In the genomic region with DNA sequence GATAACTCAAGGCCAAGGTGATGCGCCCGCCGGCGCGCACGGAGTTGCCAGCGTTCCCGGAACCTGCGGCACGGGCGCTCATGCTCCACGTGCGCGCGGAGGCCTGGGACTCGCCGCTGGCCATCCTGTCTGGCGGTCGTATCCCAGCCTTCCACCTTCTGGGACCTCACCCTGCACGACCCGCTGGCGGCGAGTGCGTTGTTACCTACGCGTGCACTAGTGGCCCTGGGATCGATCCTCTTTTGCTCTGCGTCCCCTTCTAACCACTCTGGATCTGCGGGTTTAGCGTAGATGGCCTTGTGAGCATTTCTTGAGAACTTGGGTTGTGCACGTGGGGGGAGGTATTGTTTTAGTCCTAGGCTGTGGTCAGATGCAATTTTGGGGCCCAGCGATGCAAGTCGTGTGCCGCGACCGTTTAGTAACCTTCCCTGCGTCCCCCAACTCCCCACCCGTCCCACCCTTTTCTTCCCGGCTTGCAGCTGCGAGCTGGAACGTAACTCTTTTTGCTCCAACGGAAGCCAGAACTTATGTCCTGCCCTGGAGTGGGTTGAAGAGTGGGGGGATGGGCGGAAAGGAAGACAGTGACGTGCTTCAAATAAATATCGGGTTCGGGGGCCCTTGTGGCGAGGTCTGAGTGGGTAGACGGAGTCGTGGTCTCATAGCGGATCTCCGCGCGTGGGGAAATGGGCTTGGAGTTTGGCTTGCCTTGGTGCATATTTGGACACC, we compare ENCODE assay signal across 8 mouse cellular contexts. TPM values are rescaled to one million over a fixed set of nuclear protein-coding genes. Genes with fewer than 3 reads are reported as not detected.
DNase-seq lines count a peak whose midpoint lies in the region; ATAC-seq and TF ChIP-seq lines count a peak whose summit lies in the region.

No protein-coding gene starts in this region.

- WGBS in embryonic facial prominence, embryonic 11.5 days = under 1% methylated on average over 52 of the region's 53 CpGs
- under 1% methylated on average over 53 of the region's 53 CpGs for WGBS in liver, adult 2 months

- TF ChIP-seq CTCF in liver, adult 2 months (IDR thresholded peaks at IDR 0.05; ENCODE audit: low read depth, low read length) = no peak

- peak overlapping the region; percentile 91 for H3K9ac ChIP-seq in embryonic facial prominence, embryonic 11.5 days (replicated peaks; ENCODE audit: low read length)
- peak overlapping the region; percentile 67 for H3K9ac ChIP-seq in liver, adult 2 months (ENCODE audit: low read depth, low read length)

- no peaks in the 10 kb centered on the region for H3K79me2 ChIP-seq in liver, adult 2 months (ENCODE audit: control insufficient read depth, insufficient read depth, low read length)

- no peaks in the 10 kb centered on the region for H3K27me3 ChIP-seq in embryonic facial prominence, embryonic 11.5 days (ENCODE audit: control insufficient read depth, insufficient read depth, low read length)
- H3K27me3 ChIP-seq in liver, adult 2 months (ENCODE audit: control insufficient read depth, insufficient read depth, low read length) = no peaks in the 10 kb centered on the region

- no peak for TF ChIP-seq POLR2A in liver, adult 2 months (IDR thresholded peaks at IDR 0.05; ENCODE audit: extremely low read depth, insufficient read depth, low read length)

- intact Hi-C loops in heart, postnatal 25 days (cut with DNase I) = loop anchor here (10.0 kb wide), 1 partner anchor 182 kb away; no protein-coding TSS in a partner anchor

- H3K36me3 ChIP-seq in embryonic facial prominence, embryonic 11.5 days (replicated peaks; ENCODE audit: control insufficient read depth, insufficient read depth, low read depth, low read length) = no peaks in the 10 kb centered on the region; the same call in 1 of the 2 replicates
- H3K36me3 ChIP-seq in liver, adult 2 months (ENCODE audit: control insufficient read depth, insufficient read depth, low read length) = no peaks in the 10 kb centered on the region

- H3K4me1 ChIP-seq in embryonic facial prominence, embryonic 11.5 days (ENCODE audit: control insufficient read depth, insufficient read depth, low read length) = no peaks in the 10 kb centered on the region
- peaks cover 5% of the 10 kb centered on the region for H3K4me1 ChIP-seq in liver, adult 2 months (ENCODE audit: control insufficient read depth, insufficient read depth, low read length)

- H3K9me3 ChIP-seq in embryonic facial prominence, embryonic 11.5 days (replicated peaks; ENCODE audit: control insufficient read depth, low read length) = no peaks in the 10 kb centered on the region

- DNase-seq in cerebellum, adult 9-10 months = no peak
- DNase-seq in R1 (ENCODE audit: low read depth, low spot score) = peak; percentile 80
- peak; percentile 73 for DNase-seq in embryonic facial prominence, embryonic 11.5 days (ENCODE audit: low spot score)
- DNase-seq in heart, postnatal 25 days (ENCODE audit: low spot score) = peak; percentile 10
- no peak for DNase-seq in liver, adult 2 months (ENCODE audit: extremely low read depth, low read depth, low spot score)
- DNase-seq in naive thymus-derived CD4-positive, alpha-beta T cell, adult 2 months (ENCODE audit: low read depth) = peak; percentile 47
- peak; percentile 56 to 66 for DNase-seq in thymus, adult 18-20 months

- H3K4me3 ChIP-seq in embryonic facial prominence, embryonic 11.5 days (ENCODE audit: low read depth, low read length) = peak overlapping the region; percentile 84
- peak overlapping the region; percentile 75 for H3K4me3 ChIP-seq in liver, adult 2 months (ENCODE audit: insufficient read depth, low read depth, low read length)

- peak; percentile 36; the same call in 1 of the 2 replicates for ATAC-seq in cerebellum, adult (ENCODE audit: insufficient number of reproducible peaks, low FRiP score, low TSS enrichment)
- peak; percentile 54 for ATAC-seq in embryonic facial prominence, embryonic 11.5 days (replicated peaks; ENCODE audit: insufficient number of reproducible peaks, low FRiP score, low TSS enrichment, low read depth)

- peak overlapping the region; percentile 60 for H3K27ac ChIP-seq in embryonic facial prominence, embryonic 11.5 days (replicated peaks; ENCODE audit: low read depth, low read length)
- peak overlapping the region; percentile 52 for H3K27ac ChIP-seq in liver, adult 2 months (replicated peaks; ENCODE audit: insufficient read depth, low read depth, low read length)

- peak overlapping the region; percentile 68 for H3K4me2 ChIP-seq in embryonic facial prominence, embryonic 11.5 days (ENCODE audit: low read depth, low read length)

RNA-seq across cellular contexts. Expression of a gene that starts 0.7 kb away (rescaled TPM):
- 220 and 233 TPM in 2 replicates for polyA plus RNA-seq in embryonic facial prominence, embryonic 11.5 days (2014; fragmentation: Nextera tagmentation; extraction: Ambion mirVana)
- total RNA-seq in heart, postnatal 25 days (2021) = 1 to 10 TPM; 1.4 to 1.6 TPM
- total RNA-seq in liver, adult 2 months (2014; rRNA removed) = 2.3 and 2.8 TPM in 2 replicates
- polyA plus RNA-seq in liver, adult 2 months (2012; rRNA removed) = 2.0 and 2.2 TPM in 2 replicates

Comparison
In these comparisons a context has a peak if more than half of its experiments do, and no peak if none do; other contexts are left out.
1. DNase-seq: peak in R1 (single experiment), embryonic facial prominence, embryonic 11.5 days (single experiment), heart, postnatal 25 days (single experiment), naive thymus-derived CD4-positive, alpha-beta T cell, adult 2 months (single experiment) and thymus, adult 18-20 months (2 of 2); none in cerebellum, adult 9-10 months (single experiment) and liver, adult 2 months (single experiment).